Comparison of ENCODE assay signal across 11 mouse cellular contexts in the genomic region with DNA sequence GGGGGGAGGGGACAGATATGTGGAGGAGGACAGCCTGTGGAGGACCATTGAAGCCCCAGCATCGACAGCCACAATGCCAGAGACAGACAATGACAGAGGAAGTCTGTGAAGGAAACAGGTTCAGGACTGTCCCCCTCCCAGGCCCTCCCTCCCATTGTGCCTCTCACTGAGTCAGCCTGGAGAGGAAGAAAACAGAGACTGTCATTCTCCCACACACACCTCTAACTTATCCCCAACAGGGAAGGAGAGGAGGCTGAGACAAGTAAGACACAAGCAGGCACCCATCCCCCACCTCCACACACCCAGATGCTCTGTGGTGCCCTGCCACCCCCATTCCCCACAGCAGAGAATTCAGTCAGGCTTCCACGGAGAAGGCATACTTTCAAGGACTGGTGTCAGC.
DNase-seq lines count a peak whose midpoint lies in the region; ATAC-seq and TF ChIP-seq lines count a peak whose summit lies in the region.
"Had no signal": no experiment of that assay in that cellular context is flagged by ENCODE, and none has a peak within 500 bp of the region (broad histone marks: within the 10 kb centered on the region; RNA-seq: fewer than 3 reads in every experiment).

No protein-coding gene starts in this region.

- ATAC-seq in neural tube, embryonic 11.5 days (ENCODE audit: insufficient read depth, low FRiP score, low TSS enrichment), result 0 out of 2 replicates have a peak, but pooled peaks have one; percentile 35
- no peak for ATAC-seq in forebrain, embryonic 13.5 days

- no peak for TF ChIP-seq POLR2A in kidney, adult 2 months (IDR thresholded peaks at IDR 0.05; ENCODE audit: low read depth, low read length)

- no peaks in the 10 kb centered on the region for H3K9me3 ChIP-seq in neural tube, embryonic 11.5 days (ENCODE audit: control insufficient read depth, low read length)
- H3K9me3 ChIP-seq in forebrain, embryonic 13.5 days (replicated peaks), result no peaks in the 10 kb centered on the region
- H3K9me3 ChIP-seq: limb, embryonic 15.5 days; neural tube, embryonic 12.5 days had no signal

- 33% methylated on average over 2 of the region's 2 CpGs for WGBS in neural tube, embryonic 11.5 days
- 12% methylated on average over 2 of the region's 2 CpGs for WGBS in kidney, adult 2 months
- WGBS in forebrain, embryonic 13.5 days, result 13% methylated on average over 2 of the region's 2 CpGs

- H3K4me1 ChIP-seq in neural tube, embryonic 11.5 days (ENCODE audit: control insufficient read depth, insufficient read depth, low read length), result peaks cover 12% of the 10 kb centered on the region
- H3K4me1 ChIP-seq in kidney, adult 2 months (ENCODE audit: control insufficient read depth, insufficient read depth, low read length), result peaks cover 14% of the 10 kb centered on the region
- peaks cover 32% of the 10 kb centered on the region for H3K4me1 ChIP-seq in forebrain, embryonic 13.5 days

- H3K9ac ChIP-seq in neural tube, embryonic 11.5 days (ENCODE audit: low read length), result no peak overlapping the region
- no peak overlapping the region for H3K9ac ChIP-seq in forebrain, embryonic 13.5 days
- H3K9ac ChIP-seq: limb, embryonic 15.5 days; neural tube, embryonic 12.5 days had no signal

- no peaks in the 10 kb centered on the region for H3K36me3 ChIP-seq in neural tube, embryonic 11.5 days (ENCODE audit: control insufficient read depth, insufficient read depth, low read length)
- no peaks in the 10 kb centered on the region for H3K36me3 ChIP-seq in kidney, adult 2 months (ENCODE audit: control insufficient read depth, insufficient read depth, low read length)
- no peaks in the 10 kb centered on the region for H3K36me3 ChIP-seq in forebrain, embryonic 13.5 days (ENCODE audit: poor library complexity, severe bottlenecking)
- H3K36me3 ChIP-seq: limb, embryonic 15.5 days; neural tube, embryonic 12.5 days had no signal

- DNase-seq in kidney, adult 18-20 months, result peak; percentile 28
- no peak for DNase-seq in kidney, adult 9 months
- peak; percentile 14 for DNase-seq in neural tube, embryonic 11.5 days (ENCODE audit: low spot score)
- no peak for DNase-seq in neural tube, embryonic 10.5 days (ENCODE audit: extremely low spot score, low spot score)
- DNase-seq in kidney, adult 2 months, result peak; percentile 49
- no peak for DNase-seq in retina, postnatal 1 day
- DNase-seq: adrenal gland, adult 8-10 months; cerebellum, postnatal 14 days had no signal

- H3K27ac ChIP-seq in neural tube, embryonic 11.5 days (ENCODE audit: low read depth, low read length), result no peak overlapping the region
- 0 out of 2 replicates have a peak overlapping the region, but pooled peaks have one; percentile 13 for H3K27ac ChIP-seq in kidney, adult 2 months (ENCODE audit: insufficient read depth, low read depth, low read length)
- H3K27ac ChIP-seq in forebrain, embryonic 13.5 days, result no peak overlapping the region
- H3K27ac ChIP-seq: limb, embryonic 15.5 days; neural tube, embryonic 12.5 days had no signal

- H3K27me3 ChIP-seq in neural tube, embryonic 11.5 days (ENCODE audit: control insufficient read depth, insufficient read depth, low read length), result no peaks in the 10 kb centered on the region
- H3K27me3 ChIP-seq in kidney, adult 2 months (replicated peaks; ENCODE audit: control insufficient read depth, insufficient read depth, low read length), result no peaks in the 10 kb centered on the region
- H3K27me3 ChIP-seq in forebrain, embryonic 13.5 days, result no peaks in the 10 kb centered on the region
- H3K27me3 ChIP-seq: neural tube, embryonic 12.5 days had no signal

- no peak for TF ChIP-seq CTCF in kidney, adult 2 months (conservative IDR thresholded peaks at IDR 0.05; ENCODE audit: insufficient read depth, insufficient read length, low read depth, low read length)

- H3K4me3 ChIP-seq in neural tube, embryonic 11.5 days (ENCODE audit: low read depth, low read length), result no peak overlapping the region
- no peak overlapping the region for H3K4me3 ChIP-seq in kidney, adult 2 months (ENCODE audit: insufficient read depth, low read depth, low read length)
- no peak overlapping the region for H3K4me3 ChIP-seq in forebrain, embryonic 13.5 days
- H3K4me3 ChIP-seq: limb, embryonic 15.5 days; neural tube, embryonic 12.5 days had no signal

- no peak overlapping the region for H3K4me2 ChIP-seq in neural tube, embryonic 11.5 days (ENCODE audit: low read depth)
- H3K4me2 ChIP-seq in forebrain, embryonic 13.5 days, result no peak overlapping the region
- H3K4me2 ChIP-seq: limb, embryonic 15.5 days; neural tube, embryonic 12.5 days had no signal

Comparison
In these comparisons a context has a peak if more than half of its experiments do, and no peak if none do; other contexts are left out.
1. DNase-seq: peak in kidney, adult 18-20 months (single experiment), neural tube, embryonic 11.5 days (single experiment) and kidney, adult 2 months (single experiment); none in kidney, adult 9 months (single experiment), neural tube, embryonic 10.5 days (single experiment) and retina, postnatal 1 day (single experiment).